Mouse (Mus musculus) E14TG2a.4 (cell line): Measurements from ENCODE around the gene Iqcf5.
A peak's percentile ranks its signal among the peaks of the same experiment; 100 is the strongest.

Experiments
- CTCF ChIP-seq: conservative IDR thresholded peaks from 2 replicates; pipeline ENCODE4 v1.5.1; 2014; ENCODE audit warnings: low read length
- NANOG ChIP-seq: IDR thresholded peaks from 2 replicates; pipeline ENCODE4 v1.6.1; 2014; ENCODE audit warnings: borderline replicate concordance, low read length, mixed read lengths
- POU5F1 ChIP-seq: IDR thresholded peaks from 2 replicates; pipeline ENCODE4 v1.6.1; 2014; ENCODE audit warnings: low read length, borderline replicate concordance

- TF ChIP-seq CTCF (no peak), POU5F1 (no peak), NANOG (peak; percentile 45; the same call in 1 of the 2 replicates)
These were observed 19.9 kb downstream of the Iqcf5 start for GRCm38 (mm10) chr9:106534296-106534695.
